Mouse (Mus musculus) liver, adult 2 months (tissue): ENCODE measurements at regions not wholly inside any gene's neighbourhood (a gene's known extent, or its start where the extent isn't known, plus 50 kb on each side); places are given as distances from the start of the nearest gene placed in this dataset.
"Not testable (repeated sequence)": the region's sequence is repeated elsewhere in the genome, so short reads cannot be mapped to it uniquely, and the experiment has no call there.

ENCODE experiments used
- DNase-seq: peaks from one replicate; pipeline ENCODE4 v3.0.0-alpha.2; 2011; ENCODE audit warnings: low read depth, low spot score; ENCODE audit errors: extremely low read depth
- H3K27ac ChIP-seq: fragments of 200-500 bp; replicated peaks from 2 replicates; pipeline ENCODE4 v1.5.1; 2012; ENCODE audit warnings: low read depth, mild to moderate bottlenecking, control low read depth, inconsistent platforms, low read length; ENCODE audit not compliant: insufficient read depth
- H3K27me3 ChIP-seq: fragments of 200-500 bp; 2 replicates; pipeline ENCODE4 v1.6.1; 2012; ENCODE audit warnings: mild to moderate bottlenecking, moderate library complexity, low read length, inconsistent platforms; ENCODE audit not compliant: control insufficient read depth, insufficient read depth
- H3K36me3 ChIP-seq: fragments of 200-500 bp; 2 replicates; pipeline ENCODE4 v1.6.1; 2012; ENCODE audit warnings: low read length, inconsistent platforms; ENCODE audit not compliant: control insufficient read depth, insufficient read depth
- H3K4me1 ChIP-seq: fragments of 200-500 bp; 2 replicates; pipeline ENCODE4 v1.6.1; 2011; ENCODE audit warnings: low read length; ENCODE audit not compliant: control insufficient read depth, insufficient read depth
- H3K4me3 ChIP-seq: fragments of 200-500 bp; 2 replicates; pipeline ENCODE4 v1.5.1; 2011; ENCODE audit warnings: low read depth, mild to moderate bottlenecking, control low read depth, low read length, moderate library complexity; ENCODE audit not compliant: insufficient read depth
- H3K79me2 ChIP-seq: fragments of 200-500 bp; 2 replicates; pipeline ENCODE4 v1.6.1; 2012; ENCODE audit warnings: inconsistent platforms, mild to moderate bottlenecking, low read length, moderate library complexity; ENCODE audit not compliant: control insufficient read depth, insufficient read depth
- H3K9ac ChIP-seq: fragments of 200-500 bp; 2 replicates; pipeline ENCODE4 v1.6.1; 2012; ENCODE audit warnings: low read depth, mild to moderate bottlenecking, control low read depth, inconsistent platforms, low read length
- CTCF ChIP-seq: fragments of 200-500 bp; IDR thresholded peaks from 2 replicates; pipeline ENCODE4 v1.5.1; 2011; ENCODE audit warnings: low read depth, low read length, control low read depth
- POLR2A ChIP-seq: fragments of 200-500 bp; IDR thresholded peaks from 2 replicates; pipeline ENCODE4 v1.6.1; 2011; ENCODE audit warnings: low read length, control low read depth; ENCODE audit not compliant: insufficient read depth; ENCODE audit errors: extremely low read depth
- WGBS: fragments of 180-500 bp; shearing (Covaris S2); methylation state at CpG from one replicate; pipeline ENCODE4 v1.1.7; 2018; 5-methylcytosine and 5-hydroxymethylcytosine counted together

GRCm38 (mm10) chr1:12092564-12093504 is 678.9 kb downstream of the A830018L16Rik start:
- no peaks in the 10 kb centered on the region for H3K27me3 ChIP-seq
- H3K9ac ChIP-seq, result no peak overlapping the region
- H3K4me1 ChIP-seq, result no peaks in the 10 kb centered on the region
- no peaks in the 10 kb centered on the region for H3K36me3 ChIP-seq
- H3K4me3 ChIP-seq, result no peak overlapping the region
- no peak overlapping the region for H3K27ac ChIP-seq
- 58% methylated on average over 1 of the region's 1 CpGs for WGBS
- no peak for DNase-seq
- H3K79me2 ChIP-seq, result no peaks in the 10 kb centered on the region
- no peak for TF ChIP-seq CTCF

GRCm38 (mm10) chr1:12115041-12115828 is 701.3 kb downstream of the A830018L16Rik start:
- TF ChIP-seq POLR2A, result no peak
- Histone ChIP-seq H3K36me3 (no peaks in the 10 kb centered on the region), H3K79me2 (no peaks in the 10 kb centered on the region), H3K4me1 (no peaks in the 10 kb centered on the region), H3K4me3 (no peak overlapping the region), H3K27ac (no peak overlapping the region), H3K27me3 (no peaks in the 10 kb centered on the region), H3K9ac (no peak overlapping the region)
- DNase-seq, result no peak

- H3K4me3 ChIP-seq, result no peak overlapping the region
- H3K79me2 ChIP-seq, result no peaks in the 10 kb centered on the region
- no peak for DNase-seq
- no peaks in the 10 kb centered on the region for H3K4me1 ChIP-seq
- 79% methylated on average over 4 of the region's 4 CpGs for WGBS
- no peak for TF ChIP-seq POLR2A
- TF ChIP-seq CTCF, result no peak
- no peak overlapping the region for H3K27ac ChIP-seq
- no peaks in the 10 kb centered on the region for H3K27me3 ChIP-seq
- H3K9ac ChIP-seq, result no peak overlapping the region
- no peaks in the 10 kb centered on the region for H3K36me3 ChIP-seq
Observed at GRCm38 (mm10) chr1:12117083-12117482, 703.2 kb downstream of the A830018L16Rik start.

- Histone ChIP-seq H3K27me3 (no peaks in the 10 kb centered on the region), H3K27ac (no peak overlapping the region), H3K4me1 (no peaks in the 10 kb centered on the region), H3K36me3 (no peaks in the 10 kb centered on the region), H3K9ac (no peak overlapping the region), H3K79me2 (no peaks in the 10 kb centered on the region), H3K4me3 (no peak overlapping the region)
- no peak for TF ChIP-seq CTCF
- TF ChIP-seq POLR2A, result no peak
- WGBS, result 88% methylated on average over 7 of the region's 7 CpGs
- no peak for DNase-seq
Observed at GRCm38 (mm10) chr1:12120926-12121325, 707.0 kb downstream of the A830018L16Rik start.

- not testable (repeated sequence) for H3K27ac ChIP-seq, H3K79me2 ChIP-seq, DNase-seq, H3K36me3 ChIP-seq, H3K27me3 ChIP-seq, H3K4me1 ChIP-seq, H3K4me3 ChIP-seq, H3K9ac ChIP-seq
- 26% methylated on average over 2 of the region's 2 CpGs for WGBS
Observed at GRCm38 (mm10) chr1:12126611-12127010, 712.7 kb downstream of the A830018L16Rik start.

- Histone ChIP-seq H3K9ac (no peak overlapping the region), H3K36me3 (no peaks in the 10 kb centered on the region), H3K27ac (no peak overlapping the region), H3K4me1 (no peaks in the 10 kb centered on the region), H3K4me3 (no peak overlapping the region), H3K79me2 (no peaks in the 10 kb centered on the region), H3K27me3 (no peaks in the 10 kb centered on the region)
- TF ChIP-seq CTCF (no peak), POLR2A (no peak)
- WGBS, result 83% methylated on average over 10 of the region's 10 CpGs
- no peak for DNase-seq
Observed at GRCm38 (mm10) chr1:12170503-12170902, 756.6 kb downstream of the A830018L16Rik start.
